Mouse (Mus musculus) sigmoid colon, adult 10 weeks (tissue): ENCODE measurements around the gene Amacr. TPM values are rescaled to one million over a fixed set of nuclear protein-coding genes. Genes with fewer than 3 reads are reported as not detected.

ENCODE experiments used
- polyA plus RNA-seq: library from polyadenylated mRNA; stranded (reverse); fragments of 350-450 nt; fragmentation: Illumina TruSeq; extraction: RNeasy Lipid Tissue Mini Kit (QIAGEN cat#74804); gene quantifications from one replicate; pipeline ENCODE4 v1.2.3, GENCODE M21; 2014; ENCODE audit warnings: low read depth, low replicate concordance

Gene Amacr
- polyA plus RNA-seq: 4.4 TPM

GRCm38 (mm10) chr15:10981377-10982063 is at the start of gene Amacr:
Gene Amacr (plus strand): TSS chr15:10981756.

GRCm38 (mm10) chr15:10951951-10952759 is 29.4 kb upstream of the Amacr start, which contains the start of gene C1qtnf3:
Gene C1qtnf3 (plus strand): TSS chr15:10952332.

DNA sequence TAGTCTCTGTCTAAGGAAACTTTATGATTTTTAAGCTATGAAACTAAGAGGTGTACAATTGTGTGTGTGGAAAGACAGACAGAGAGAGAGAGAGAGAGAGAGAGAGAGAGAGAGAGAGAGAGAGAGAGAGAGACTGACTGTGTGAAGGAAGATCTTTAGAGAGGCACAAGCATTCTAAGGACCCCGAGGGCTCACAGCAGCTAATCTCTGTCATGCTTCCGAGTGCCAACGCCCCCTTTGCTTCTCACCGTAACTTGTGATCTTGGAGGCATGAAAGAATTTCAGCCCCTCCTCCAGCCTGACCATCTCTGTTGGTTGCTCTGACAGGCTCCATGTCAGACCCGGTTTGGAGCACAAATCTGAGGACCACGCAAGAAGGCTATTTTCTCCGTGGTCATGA is 18.9 kb downstream of the Amacr start, which contains the start of gene Slc45a2:
Slc45a2 (plus strand) TSS at position 301 of the 400 bp plus-strand sequence.

GRCm38 (mm10) chr15:11037711-11038110 is 56.2 kb downstream of the Amacr start, which contains the start of gene Rxfp3:
Gene Rxfp3 (minus strand): TSS chr15:11037991.

Other genes with a start within 250 kb of the Amacr start
- 83.2 TPM for gene C1qtnf3, start 29.4 kb upstream of the Amacr start, polyA plus RNA-seq
- not detected for gene Slc45a2, start 19.0 kb downstream of the Amacr start, polyA plus RNA-seq
- not detected for gene Rxfp3, start 56.2 kb downstream of the Amacr start, polyA plus RNA-seq
- gene Adamts12, start 83.0 kb downstream of the Amacr start, polyA plus RNA-seq: 2.3 TPM